Mouse (Mus musculus) hindbrain, embryonic 16.5 days (tissue): ENCODE measurements around the gene Ccdc184. TPM values are rescaled to one million over a fixed set of nuclear protein-coding genes. Genes with fewer than 3 reads are reported as not detected.

Source experiments
- ATAC-seq: fragments of 200-750 bp; cut with Nextera tagmentation; 2 replicates; pipeline ENCODE4 v1.8.0; 2017; ENCODE audit warnings: moderate TSS enrichment, moderate library complexity
- H3K27ac ChIP-seq: fragments of 300-500 bp; sonication (generic); 2 replicates; pipeline ENCODE4 v1.5.1; 2014; ENCODE audit warnings: low read depth, mild to moderate bottlenecking, control low read depth, low read length, moderate library complexity
- H3K27me3 ChIP-seq: fragments of 300-500 bp; sonication (generic); replicated peaks from 2 replicates; pipeline ENCODE4 v1.6.1; 2014; ENCODE audit warnings: low read length; ENCODE audit not compliant: control insufficient read depth, insufficient read depth
- H3K36me3 ChIP-seq: fragments of 300-500 bp; sonication (generic); 2 replicates; pipeline ENCODE4 v1.6.1; 2014; ENCODE audit warnings: mild to moderate bottlenecking, low read length, moderate library complexity, mixed read lengths; ENCODE audit not compliant: control insufficient read depth, insufficient read depth
- H3K4me1 ChIP-seq: fragments of 300-500 bp; sonication (generic); 2 replicates; pipeline ENCODE4 v1.6.1; 2014; ENCODE audit warnings: low read depth, low read length; ENCODE audit not compliant: control insufficient read depth, insufficient read depth
- H3K4me2 ChIP-seq: fragments of 300-500 bp; sonication (generic); 2 replicates; pipeline ENCODE4 v1.6.1; 2014; ENCODE audit warnings: mild to moderate bottlenecking, low read length, control low read depth, moderate library complexity
- H3K4me3 ChIP-seq: fragments of 300-500 bp; sonication (generic); 2 replicates; pipeline ENCODE4 v1.5.1; 2014; ENCODE audit warnings: mild to moderate bottlenecking, low read length, control low read depth, moderate library complexity
- H3K9ac ChIP-seq: fragments of 300-500 bp; sonication (generic); 2 replicates; pipeline ENCODE4 v1.6.1; 2014; ENCODE audit warnings: low read depth, mild to moderate bottlenecking, control low read depth, low read length, moderate library complexity
- H3K9me3 ChIP-seq: fragments of 300-500 bp; sonication (generic); 2 replicates; pipeline ENCODE4 v1.6.1; 2014; ENCODE audit warnings: mild to moderate bottlenecking, low read length, moderate library complexity; ENCODE audit not compliant: control insufficient read depth
- WGBS: fragments of 180-500 bp; shearing (Covaris S2); extraction: QIAGEN DNeasy Blood & Tissue Kit; methylation state at CpG from one replicate; pipeline ENCODE4 v1.1.7; 2014; 5-methylcytosine and 5-hydroxymethylcytosine counted together
- polyA plus RNA-seq: library from polyadenylated mRNA; unstranded; fragments of >200 nt; fragmentation: Nextera tagmentation; extraction: Ambion mirVana; gene quantifications from 2 replicates; pipeline ENCODE4 v1.2.1, GENCODE M21; 2015

The Ccdc184 gene
- polyA plus RNA-seq, 1 experiment from 2014 or later: 139 TPM

DNA sequence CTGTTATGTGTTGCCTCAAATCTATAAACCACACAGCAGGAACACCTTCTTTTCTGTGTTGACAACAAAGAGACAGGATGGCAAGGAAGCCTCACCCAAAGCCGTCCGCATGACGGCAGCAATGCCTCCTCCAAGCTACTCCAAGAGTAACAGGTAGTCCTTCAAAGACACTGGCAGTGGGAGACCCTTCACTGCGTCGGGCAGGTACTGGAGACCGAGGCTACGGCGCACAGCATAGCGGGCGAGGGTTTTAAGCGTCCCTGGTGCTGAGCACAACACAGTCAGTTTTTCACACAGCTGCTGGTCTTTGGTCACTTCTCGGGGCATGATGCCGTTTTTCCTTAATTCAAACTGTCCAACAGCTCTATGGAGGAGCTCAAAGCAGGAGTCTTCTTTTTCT lies 31.3 kb upstream of the Ccdc184 start:
- Histone ChIP-seq H3K4me2 (no peak overlapping the region), H3K4me1 (no peaks in the 10 kb centered on the region; the same call in 1 of the 2 replicates), H3K27me3 (no peaks in the 10 kb centered on the region), H3K36me3 (peaks cover 37% of the 10 kb centered on the region), H3K27ac (no peak overlapping the region; the same call in 1 of the 2 replicates), H3K4me3 (no peak overlapping the region), H3K9ac (no peak overlapping the region), H3K9me3 (no peaks in the 10 kb centered on the region)
- WGBS: 94% methylated on average over 13 of the region's 13 CpGs
- ATAC-seq: no peak

GRCm38 (mm10) chr15:98136871-98137270 lies 30.1 kb upstream of the Ccdc184 start:
- 93% methylated on average over 9 of the region's 9 CpGs for WGBS
- no peak for ATAC-seq

DNA sequence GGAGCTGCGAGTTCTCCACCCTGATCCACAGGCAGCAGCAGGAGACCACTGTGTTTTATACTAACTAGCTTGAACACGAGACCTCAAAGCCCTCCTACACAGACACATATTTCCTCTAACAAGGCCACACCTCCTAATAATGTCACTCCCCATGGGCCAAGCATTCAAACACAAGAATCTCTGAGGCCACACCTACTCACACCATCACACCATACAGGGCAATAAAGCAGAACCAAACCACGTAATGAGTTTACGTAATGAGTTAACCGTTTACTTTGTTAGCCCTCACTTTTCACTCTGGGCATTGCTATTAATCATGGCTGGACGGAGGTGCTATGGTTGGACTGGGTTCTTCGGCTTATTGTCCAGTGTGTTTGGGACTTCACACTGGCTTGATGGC lies 27.2 kb upstream of the Ccdc184 start:
- H3K36me3 ChIP-seq: peaks cover 37% of the 10 kb centered on the region
- H3K4me3 ChIP-seq: no peak overlapping the region
- no peak overlapping the region for H3K4me2 ChIP-seq
- WGBS: 79% methylated on average over 7 of the region's 7 CpGs
- no peak overlapping the region for H3K27ac ChIP-seq
- peaks cover 7% of the 10 kb centered on the region for H3K4me1 ChIP-seq
- no peak overlapping the region for H3K9ac ChIP-seq
- no peaks in the 10 kb centered on the region for H3K9me3 ChIP-seq
- no peaks in the 10 kb centered on the region for H3K27me3 ChIP-seq
- no peak for ATAC-seq

More at GRCm38 (mm10) chr15:98136871-98137270, 30.1 kb upstream of the Ccdc184 start:
- Histone ChIP-seq H3K4me2 (no peak overlapping the region), H3K9me3 (no peaks in the 10 kb centered on the region), H3K27ac (no peak overlapping the region), H3K27me3 (no peaks in the 10 kb centered on the region), H3K36me3 (peaks cover 37% of the 10 kb centered on the region), H3K4me3 (no peak overlapping the region), H3K9ac (no peak overlapping the region), H3K4me1 (no peaks in the 10 kb centered on the region; the same call in 1 of the 2 replicates)

GRCm38 (mm10) chr15:98140809-98141208 lies 26.1 kb upstream of the Ccdc184 start:
- H3K4me3 ChIP-seq: no peak overlapping the region
- no peaks in the 10 kb centered on the region for H3K9me3 ChIP-seq
- peaks cover 31% of the 10 kb centered on the region for H3K36me3 ChIP-seq
- no peak overlapping the region for H3K27ac ChIP-seq
- 97% methylated on average over 5 of the region's 5 CpGs for WGBS
- no peak overlapping the region for H3K4me2 ChIP-seq
- no peak overlapping the region for H3K9ac ChIP-seq
- ATAC-seq: no peak
- H3K4me1 ChIP-seq: peaks cover 9% of the 10 kb centered on the region
- H3K27me3 ChIP-seq: no peaks in the 10 kb centered on the region

- Histone ChIP-seq H3K4me3 (no peak overlapping the region), H3K36me3 (peaks cover 18% of the 10 kb centered on the region), H3K27me3 (no peaks in the 10 kb centered on the region), H3K9me3 (no peaks in the 10 kb centered on the region), H3K4me2 (no peak overlapping the region), H3K27ac (no peak overlapping the region), H3K9ac (no peak overlapping the region), H3K4me1 (peaks cover 12% of the 10 kb centered on the region)
- ATAC-seq: no peak
- WGBS: 80% methylated on average over 10 of the region's 10 CpGs
Observed at GRCm38 (mm10) chr15:98142515-98142914, 24.4 kb upstream of the Ccdc184 start.

DNA sequence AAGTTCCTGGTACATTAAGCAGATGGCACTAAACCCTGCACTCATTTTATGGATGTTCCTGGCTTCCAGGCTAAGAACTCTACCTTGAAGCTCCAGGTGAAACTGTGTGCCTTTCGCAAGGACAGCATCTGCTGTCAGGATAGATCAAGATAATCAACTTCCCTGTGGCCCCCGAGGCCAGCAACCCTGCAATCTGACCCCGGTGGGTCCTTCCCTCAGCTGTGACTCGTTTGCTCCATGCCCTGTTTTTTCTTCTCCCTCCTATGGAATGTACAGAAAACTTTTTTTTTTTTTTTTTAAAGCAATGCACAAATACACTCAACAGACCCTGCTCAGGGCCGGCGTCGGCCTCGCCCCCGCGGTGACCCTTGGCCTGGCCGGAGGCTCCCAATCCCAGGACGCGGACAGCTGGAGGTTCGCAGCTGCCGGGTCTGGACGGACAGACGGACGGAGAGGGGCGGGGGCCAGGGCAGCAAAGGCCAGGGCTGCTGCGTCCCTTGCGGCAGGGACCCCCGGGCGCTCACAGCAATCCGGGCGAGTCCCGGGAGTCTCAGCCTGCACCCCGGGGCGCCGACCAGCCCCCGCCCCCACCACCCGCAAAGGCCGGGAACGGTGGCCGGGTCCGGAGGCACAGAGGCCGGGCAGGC lies 22.0 kb upstream of the Ccdc184 start:
- Histone ChIP-seq H3K36me3 (peaks cover 16% of the 10 kb centered on the region), H3K4me1 (peaks cover 12% of the 10 kb centered on the region), H3K4me3 (peak overlapping the region; percentile 98), H3K27me3 (no peaks in the 10 kb centered on the region), H3K9me3 (no peaks in the 10 kb centered on the region), H3K9ac (peak overlapping the region; percentile 100), H3K4me2 (peak overlapping the region; percentile 71), H3K27ac (peak overlapping the region; percentile 82)
- 2% methylated on average over 33 of the region's 36 CpGs for WGBS
- ATAC-seq: peak; percentile 37

GRCm38 (mm10) chr15:98145559-98146181 lies 21.3 kb upstream of the Ccdc184 start:
- peak overlapping the region; percentile 71 for H3K4me2 ChIP-seq
- peak; percentile 99 for ATAC-seq
- H3K9me3 ChIP-seq: no peaks in the 10 kb centered on the region
- WGBS: 1% methylated on average over 38 of the region's 38 CpGs
- no peaks in the 10 kb centered on the region for H3K27me3 ChIP-seq
- H3K4me3 ChIP-seq: peak overlapping the region; percentile 98
- peaks cover 12% of the 10 kb centered on the region for H3K4me1 ChIP-seq
- peak overlapping the region; percentile 82 for H3K27ac ChIP-seq
- peaks cover 11% of the 10 kb centered on the region for H3K36me3 ChIP-seq
- peak overlapping the region; percentile 100 for H3K9ac ChIP-seq

GRCm38 (mm10) chr15:98148356-98148755 lies 18.6 kb upstream of the Ccdc184 start:
- Histone ChIP-seq H3K36me3 (no peaks in the 10 kb centered on the region), H3K4me2 (no peak overlapping the region), H3K4me1 (peaks cover 12% of the 10 kb centered on the region), H3K9ac (no peak overlapping the region), H3K4me3 (no peak overlapping the region), H3K27ac (no peak overlapping the region), H3K27me3 (no peaks in the 10 kb centered on the region), H3K9me3 (no peaks in the 10 kb centered on the region)
- no peak for ATAC-seq
- WGBS: 75% methylated on average over 3 of the region's 3 CpGs

- Histone ChIP-seq H3K27ac (no peak overlapping the region), H3K27me3 (no peaks in the 10 kb centered on the region), H3K36me3 (no peaks in the 10 kb centered on the region), H3K4me1 (peaks cover 10% of the 10 kb centered on the region), H3K9me3 (no peaks in the 10 kb centered on the region), H3K9ac (no peak overlapping the region), H3K4me3 (no peak overlapping the region), H3K4me2 (no peak overlapping the region)
- ATAC-seq: no peak
- 79% methylated on average over 10 of the region's 10 CpGs for WGBS
Observed at GRCm38 (mm10) chr15:98149166-98149602, 17.8 kb upstream of the Ccdc184 start.
